Mouse (Mus musculus) bone marrow macrophage, adult 2 months (primary cell): ENCODE measurements around the gene Uqcrq.

ENCODE experiments used
- CTCF ChIP-seq: IDR thresholded peaks from 2 replicates; pipeline ENCODE4 v1.5.1; 2012; ENCODE audit warnings: low read depth, mild to moderate bottlenecking, low read length, moderate library complexity
- POLR2A ChIP-seq: IDR thresholded peaks from 2 replicates; pipeline ENCODE4 v1.6.1; 2012; ENCODE audit warnings: mild to moderate bottlenecking, low read depth, low read length, borderline replicate concordance

DNA sequence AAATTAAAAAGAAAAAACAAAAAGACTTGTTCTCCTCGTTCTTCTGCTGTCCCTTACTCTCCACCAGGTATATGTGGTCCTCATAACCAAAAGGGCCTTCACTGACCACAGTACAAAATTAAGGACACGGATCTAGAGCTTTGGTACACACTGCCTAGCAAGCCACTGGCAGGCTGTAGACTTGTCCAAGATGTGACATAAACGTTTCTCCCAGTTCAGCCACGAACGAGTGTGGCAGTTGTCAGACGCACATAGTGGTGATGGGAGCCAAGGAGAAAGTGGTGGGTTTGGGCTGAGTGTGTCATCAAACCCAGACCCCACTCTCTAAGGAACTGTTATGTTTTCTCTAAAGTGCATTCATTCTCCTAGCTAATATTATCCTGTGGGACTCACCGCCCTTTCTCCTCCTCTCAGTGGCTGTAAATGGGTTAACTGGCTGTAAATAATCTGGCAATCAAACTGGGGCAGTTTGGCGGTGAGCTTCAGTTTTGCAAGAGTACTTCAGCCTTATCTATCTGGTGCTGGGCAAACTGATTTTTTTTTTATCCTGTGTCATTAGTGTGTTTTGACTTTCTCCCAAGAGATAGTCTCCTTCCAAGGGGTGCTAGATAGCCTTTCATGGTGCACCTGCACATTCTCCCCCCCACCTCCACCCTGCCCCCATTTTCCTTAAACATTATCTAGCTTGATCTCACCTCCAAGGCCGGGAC, 871 bp upstream of the Uqcrq start:
- TF ChIP-seq CTCF (no peak), POLR2A (no peak)
